Mouse (Mus musculus) myocyte (in vitro differentiated cells): ENCODE results near the gene Eomes.

Experiments used
- E2F4 ChIP-seq: IDR thresholded peaks from one replicate; pipeline ENCODE4 v1.6.1; 2011; ENCODE audit warnings: mild to moderate bottlenecking, control low read depth, moderate library complexity; ENCODE audit not compliant: insufficient read depth
- MYOG ChIP-seq, 3 experiments: IDR thresholded peaks; one replicate each; pipeline ENCODE4 v1.6.1; 2011; ENCODE audit warnings: control low read depth in 2 of 3, low read depth in 2 of 3, mild to moderate bottlenecking in 2 of 3; ENCODE audit not compliant: insufficient read length in 2 of 3, control insufficient read depth in 1 of 3, insufficient read depth in 1 of 3
- POLR2A ChIP-seq: IDR thresholded peaks from one replicate; pipeline ENCODE4 v1.6.1; 2011; ENCODE audit warnings: low read depth, mild to moderate bottlenecking, control low read depth, moderate library complexity; ENCODE audit not compliant: insufficient read length
- POLR2AphosphoS2 ChIP-seq: IDR thresholded peaks from one replicate; pipeline ENCODE4 v1.6.1; 2011; ENCODE audit warnings: low read depth, control low read depth; ENCODE audit not compliant: insufficient read length
- USF1 ChIP-seq: IDR thresholded peaks from one replicate; pipeline ENCODE4 v1.6.1; 2011; ENCODE audit warnings: low read depth, mild to moderate bottlenecking, control low read depth, moderate library complexity

- TF ChIP-seq MYOG (IDR thresholded peaks at IDR 0.05; ENCODE audit: control insufficient read depth in 1 of 3, insufficient read depth in 1 of 3, insufficient read length in 2 of 3, low read depth in 2 of 3) (no peak), USF1 (no peak), POLR2A (no peak), POLR2AphosphoS2 (no peak), E2F4 (no peak)
These were observed 17.9 kb downstream of the Eomes start for GRCm38 (mm10) chr9:118495933-118496332.
